Mouse (Mus musculus): ENCODE results near the gene Elp4.

Gene Elp4

DNA sequence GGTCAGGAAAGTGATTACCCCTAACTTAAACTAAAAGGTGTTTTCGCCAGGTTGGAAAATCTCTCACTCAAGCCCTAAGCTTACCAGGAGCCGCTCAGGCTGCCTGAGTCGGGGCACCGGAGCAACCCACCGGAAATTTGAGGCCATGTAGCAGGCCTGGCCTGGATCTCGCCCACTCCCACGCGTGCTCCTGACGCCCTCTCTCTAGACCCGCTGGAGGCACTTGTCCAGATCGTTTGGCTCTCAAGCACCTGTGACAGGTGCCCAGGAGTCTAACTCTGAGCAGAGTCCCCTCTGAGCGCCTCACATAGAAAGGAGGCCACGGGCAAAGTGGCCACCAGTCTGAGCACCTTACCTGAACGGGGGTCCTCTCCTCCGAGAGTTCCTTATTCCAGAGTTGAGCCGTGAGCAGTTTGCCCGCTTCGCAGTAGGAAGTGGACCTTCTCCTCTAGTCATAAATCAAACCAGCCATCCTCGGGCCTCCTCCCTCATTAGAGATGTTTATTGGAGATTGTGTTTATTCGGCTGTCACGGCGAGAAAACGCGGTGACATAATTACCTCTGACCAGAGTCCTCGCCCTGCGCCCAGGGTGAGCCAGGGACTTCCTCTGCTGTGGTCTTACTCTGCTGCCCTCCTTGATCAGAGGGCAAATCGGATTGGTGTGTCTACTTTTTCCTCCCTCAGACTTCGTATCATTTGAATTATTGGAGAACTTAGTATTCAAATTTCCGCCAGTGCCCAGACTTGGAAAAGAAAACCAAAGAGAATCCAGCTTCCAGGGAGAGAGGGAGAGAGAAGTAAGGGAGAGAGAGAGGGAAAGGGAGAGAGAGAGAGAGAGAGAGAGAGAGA lies 234.3 kb downstream of the Elp4 start:
- no peak for DNase-seq (ENCODE audit: low read depth)

DNA sequence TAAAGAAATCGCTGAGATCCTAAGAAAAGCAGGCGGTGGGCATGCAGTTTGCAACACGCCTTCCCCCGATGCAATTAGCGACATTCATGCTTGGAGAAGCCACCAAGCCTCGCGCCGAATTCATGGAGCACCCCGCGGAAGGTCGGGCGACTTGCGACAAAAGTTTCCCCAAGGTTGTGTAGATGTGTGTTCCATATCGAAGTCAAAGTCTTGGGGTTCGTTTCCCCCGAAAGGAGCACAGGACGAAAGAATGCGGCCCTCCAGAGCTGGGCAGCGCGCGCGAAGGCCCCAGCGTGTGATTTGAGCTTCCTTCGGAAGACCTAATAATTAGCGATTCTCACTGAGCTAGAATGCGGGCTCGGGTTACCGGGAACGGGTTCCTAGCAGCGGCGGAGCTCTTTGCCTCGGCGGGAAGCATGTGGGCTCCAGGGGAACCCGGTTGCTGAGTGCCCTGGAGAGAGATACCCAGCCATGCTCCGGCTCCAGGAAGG lies 234.9 kb downstream of the Elp4 start:
- DNase-seq (ENCODE audit: low read depth) = no peak

DNA sequence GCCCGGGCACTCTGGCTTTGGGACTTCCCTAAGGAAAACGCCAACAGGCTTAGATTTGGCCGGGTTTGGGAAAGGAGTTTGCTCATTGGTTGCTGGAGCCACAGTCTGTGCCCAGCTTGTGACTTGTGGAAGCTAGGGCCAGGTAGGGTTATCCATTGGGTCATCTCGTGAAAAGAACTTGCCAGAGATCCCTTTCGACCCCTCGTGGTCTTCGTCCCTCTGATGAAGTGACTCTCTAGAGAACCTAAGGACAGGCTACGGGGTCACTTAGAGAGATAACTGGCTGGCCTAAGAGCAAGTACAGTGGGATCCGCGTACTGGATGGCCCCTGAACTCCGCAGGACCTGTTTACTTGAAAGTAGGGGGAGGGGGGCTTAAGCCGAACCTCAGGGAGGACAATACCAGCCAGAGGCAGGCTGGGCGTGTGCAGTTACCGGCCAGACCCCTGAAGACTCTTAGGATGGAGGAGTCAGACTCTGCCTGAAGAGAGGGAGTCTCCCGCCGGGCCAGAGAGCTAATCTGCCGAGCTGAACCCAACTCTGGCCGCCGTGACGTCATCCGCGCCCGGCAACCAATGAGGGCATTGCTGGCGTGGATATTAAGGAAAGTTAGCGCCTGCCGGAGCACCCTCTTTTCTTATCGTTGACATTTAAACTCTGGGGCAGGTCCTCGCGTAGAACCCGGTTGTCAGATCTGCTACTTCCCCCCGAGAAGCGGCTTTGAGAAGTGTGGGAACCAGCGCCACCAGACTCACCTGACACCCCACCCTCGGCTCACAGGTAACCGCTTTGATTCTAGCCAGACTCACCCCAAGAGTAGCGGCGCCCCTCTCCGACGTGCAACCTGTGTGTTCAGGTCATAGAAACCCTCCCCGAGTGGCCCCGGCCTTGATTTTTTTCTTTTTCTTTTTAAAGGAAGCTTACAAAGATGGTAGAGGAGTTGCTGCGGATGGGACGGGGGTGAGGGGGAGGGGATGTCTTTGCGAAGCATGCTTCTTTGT lies 235.8 kb downstream of the Elp4 start, which contains the start of gene Pax6:
Gene Pax6 (plus strand): TSS at position 630 of the 1,000 bp plus-strand sequence.
- DNase-seq (ENCODE audit: low read depth) = no peak

DNA sequence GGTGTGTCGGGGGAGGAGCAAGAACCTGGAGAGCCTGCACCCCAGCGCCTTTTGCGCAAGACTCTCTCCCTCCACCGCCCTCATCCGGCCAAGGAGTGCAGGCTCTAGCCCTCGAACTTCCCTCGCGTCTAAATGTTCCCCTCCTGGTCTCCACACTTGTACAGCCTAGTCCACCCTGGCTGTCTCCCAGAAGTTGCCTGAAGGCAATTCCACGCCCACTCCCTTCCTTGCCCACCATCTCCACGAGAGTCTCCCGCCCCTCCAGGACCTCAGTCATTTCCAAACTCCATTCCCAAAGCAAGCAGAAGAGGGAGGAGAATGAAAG lies 236.8 kb downstream of the Elp4 start:
- DNase-seq (ENCODE audit: low read depth) = no peak

DNA sequence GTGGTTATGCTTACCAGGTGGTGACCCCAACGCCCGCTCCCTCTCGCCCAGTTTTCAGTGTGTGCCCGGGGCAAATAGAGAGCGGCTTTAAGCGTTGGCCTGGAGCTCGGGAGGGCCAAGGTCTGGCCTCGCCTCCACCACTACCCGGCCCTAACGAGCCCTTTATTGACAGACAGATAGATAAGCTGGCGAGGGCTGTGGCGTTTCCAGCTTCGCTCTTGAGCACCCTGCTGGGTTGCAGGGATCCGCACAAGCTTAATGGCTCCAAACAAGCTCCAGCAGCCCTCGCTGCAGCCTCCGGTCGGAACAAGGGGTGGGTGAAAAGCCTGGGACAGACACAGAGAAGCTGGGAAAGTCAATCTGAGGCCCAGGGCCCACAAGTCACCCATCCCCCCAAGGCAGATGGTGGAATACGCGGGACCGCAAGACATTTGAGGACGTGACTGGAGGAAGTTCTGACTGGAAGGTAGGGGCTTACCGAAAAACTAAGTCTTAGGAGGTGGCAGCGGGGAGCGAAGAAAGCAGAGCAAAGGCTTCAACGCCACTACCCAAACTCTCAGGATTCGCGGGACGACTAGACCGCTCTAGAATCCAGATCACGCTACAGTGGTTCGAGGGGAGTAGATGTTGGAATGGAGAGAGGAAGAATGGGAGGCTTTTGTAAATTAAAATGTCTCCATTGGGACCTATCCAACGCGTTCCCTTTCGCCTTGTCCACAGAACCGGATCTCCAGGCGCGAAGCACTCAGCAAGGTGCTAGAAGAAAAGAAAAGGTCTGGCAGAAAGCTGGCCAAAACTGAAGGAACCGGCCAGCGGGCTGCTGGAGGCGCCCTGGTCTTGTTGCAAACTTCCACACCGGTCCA lies 237.4 kb downstream of the Elp4 start:
- no peak for DNase-seq (ENCODE audit: low read depth)

DNA sequence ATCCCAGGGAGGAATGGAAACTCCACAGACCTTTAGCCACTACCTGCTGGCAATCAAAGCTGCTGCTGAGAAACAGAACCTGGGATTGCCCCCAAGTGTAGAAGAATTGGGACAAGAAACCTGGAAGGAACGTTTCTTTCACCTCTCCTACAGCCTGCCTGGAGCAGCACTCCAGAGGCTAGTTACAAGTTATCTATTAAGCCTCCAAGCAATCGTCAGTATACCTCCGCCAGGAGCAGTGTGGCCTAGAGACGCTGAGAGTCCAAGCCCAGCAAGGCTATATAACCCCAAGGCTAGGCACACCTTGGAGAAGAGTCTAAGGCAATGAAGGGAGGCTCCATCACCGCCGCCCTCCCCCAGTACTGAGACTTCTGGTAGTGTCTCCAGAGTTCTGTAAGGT lies 238.0 kb downstream of the Elp4 start:
- DNase-seq (ENCODE audit: low read depth) = no peak

DNA sequence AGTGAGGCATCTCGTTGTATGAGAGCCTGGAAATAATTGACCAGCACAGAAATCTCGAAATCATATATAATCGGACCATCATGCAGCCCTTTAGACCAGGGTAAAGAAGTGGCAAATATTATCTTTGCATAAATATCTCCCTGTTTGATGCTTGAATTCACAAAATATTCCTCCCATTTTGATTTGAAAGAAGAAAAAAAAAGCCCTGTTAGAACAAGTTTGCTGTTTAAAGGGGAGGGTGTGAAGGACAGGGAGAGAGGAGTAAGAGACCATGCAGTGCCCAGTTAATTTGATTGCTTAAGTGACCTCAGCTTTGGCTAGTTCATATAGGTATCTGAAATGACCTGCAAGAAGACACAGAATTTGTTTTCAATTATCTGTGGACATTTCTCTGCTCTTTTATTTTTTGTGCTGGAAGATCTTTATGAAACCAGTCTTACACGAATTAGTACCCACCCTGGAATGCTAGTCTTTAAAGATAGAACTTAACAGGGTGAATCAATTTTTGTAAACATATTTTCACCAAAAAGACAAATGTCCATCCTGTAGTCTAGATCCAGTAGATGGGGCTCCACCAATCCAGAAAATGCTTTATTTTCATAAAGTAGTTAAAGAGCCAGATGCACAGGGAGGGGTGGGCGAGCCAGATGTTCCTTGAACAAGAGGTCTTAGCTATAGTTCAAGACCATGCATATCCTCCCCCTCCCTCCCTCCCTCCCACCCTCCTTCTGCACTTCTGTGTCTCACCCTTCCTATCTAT lies 238.7 kb downstream of the Elp4 start:
- DNase-seq (ENCODE audit: low read depth) = no peak

DNA sequence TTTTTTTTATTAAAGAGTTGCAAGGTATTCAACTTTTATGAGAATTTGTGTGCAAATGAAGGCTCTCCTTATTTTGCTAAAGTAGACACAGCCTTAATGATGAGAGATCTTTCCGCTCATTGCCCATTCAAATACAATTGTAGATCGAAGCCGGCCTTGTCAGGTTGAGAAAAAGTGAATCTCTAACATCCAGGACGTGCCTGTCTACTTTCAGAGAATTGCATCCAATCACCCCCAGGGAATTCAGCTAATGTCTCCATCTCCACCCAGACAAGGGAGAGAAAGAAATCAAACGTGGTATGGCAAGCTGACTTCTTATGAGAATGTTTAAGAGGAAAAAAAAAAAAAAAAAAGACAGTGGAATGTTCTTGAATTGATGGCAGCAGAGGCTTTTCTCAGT lies 239.4 kb downstream of the Elp4 start:
- DNase-seq (ENCODE audit: low read depth) = no peak

DNA sequence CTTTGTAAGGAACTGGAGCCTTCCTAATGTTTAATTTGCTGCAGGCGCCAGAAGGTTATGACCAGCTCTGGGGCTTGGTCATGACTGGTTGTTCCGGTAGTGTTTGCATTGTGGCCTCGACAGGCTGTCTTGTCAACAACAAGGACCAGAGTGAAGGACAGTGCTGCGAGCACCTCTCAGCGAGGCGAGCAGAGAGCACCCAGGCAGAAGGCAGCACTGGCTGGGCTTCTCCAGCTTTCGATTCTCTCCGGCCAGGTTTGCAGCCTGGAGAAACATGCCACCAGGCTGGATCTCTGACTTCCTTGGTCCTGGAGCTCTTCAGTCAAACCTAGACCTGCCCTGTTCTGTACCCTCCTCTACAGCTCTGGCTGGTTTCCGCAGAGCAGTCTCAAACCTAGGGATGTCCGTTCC lies 241.3 kb downstream of the Elp4 start:
- no peak for DNase-seq (ENCODE audit: low read depth)

DNA sequence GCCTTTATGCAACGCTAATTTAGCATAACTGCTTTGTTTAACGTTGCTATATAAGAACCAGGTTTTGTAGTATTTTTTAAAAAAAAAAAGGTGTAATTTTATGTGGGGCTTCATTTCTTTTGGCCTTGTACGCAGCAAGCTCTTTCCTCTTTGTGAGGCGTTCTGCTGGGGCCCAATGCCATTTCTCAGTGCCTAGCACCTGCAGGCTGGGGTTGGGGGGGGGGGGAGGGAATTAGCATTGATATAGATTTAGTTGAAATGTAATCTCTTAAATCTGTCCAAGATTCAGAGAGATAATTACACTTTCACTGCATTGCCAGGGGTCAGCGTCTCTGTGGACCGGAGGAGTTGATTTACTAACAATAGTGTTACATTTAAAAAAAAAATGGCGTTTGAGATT lies 241.8 kb downstream of the Elp4 start:
- DNase-seq (ENCODE audit: low read depth) = no peak

DNA sequence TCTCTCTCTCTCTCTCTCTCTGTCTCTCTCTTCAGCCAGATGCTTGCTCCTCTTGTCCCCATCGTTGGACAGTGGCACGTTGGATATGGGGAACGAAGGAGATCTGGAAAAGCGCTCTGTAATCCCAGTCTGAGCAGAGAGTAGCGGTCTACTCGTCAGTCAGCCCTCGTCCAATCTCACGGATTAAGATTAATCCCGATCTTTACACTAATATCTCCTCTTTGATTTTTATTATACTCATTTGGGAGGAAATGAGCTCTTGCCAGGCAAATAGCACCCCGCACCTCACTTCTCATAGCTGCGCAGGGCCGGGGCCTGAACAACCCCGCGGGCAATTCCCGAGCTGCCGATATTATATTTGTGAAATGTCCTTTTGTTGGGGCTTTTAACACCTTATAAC lies 242.2 kb downstream of the Elp4 start:
- DNase-seq (ENCODE audit: low read depth) = no peak

DNA sequence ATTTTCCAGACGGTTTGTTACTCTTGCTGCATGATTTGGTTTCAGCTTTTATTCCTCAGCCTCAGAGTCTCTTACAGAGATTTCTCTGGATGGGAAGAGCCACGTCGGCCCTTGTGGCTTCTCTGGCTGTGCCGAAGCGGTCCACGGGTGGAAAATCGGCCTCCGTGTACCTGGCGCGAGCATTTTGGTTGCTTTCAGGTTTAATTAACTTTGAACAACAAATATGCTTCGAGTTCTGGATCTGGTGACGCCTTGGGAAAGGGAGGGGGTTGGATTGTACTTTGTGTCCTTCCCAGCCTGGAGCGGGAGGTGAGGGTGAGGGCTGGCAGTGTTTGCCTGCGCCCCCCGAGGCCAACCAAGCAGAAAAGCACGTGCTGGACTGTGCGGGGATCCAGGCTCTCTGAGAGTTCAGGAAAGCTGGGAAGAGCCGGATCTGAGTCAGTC lies 242.7 kb downstream of the Elp4 start:
- no peak for DNase-seq (ENCODE audit: low read depth)

DNA sequence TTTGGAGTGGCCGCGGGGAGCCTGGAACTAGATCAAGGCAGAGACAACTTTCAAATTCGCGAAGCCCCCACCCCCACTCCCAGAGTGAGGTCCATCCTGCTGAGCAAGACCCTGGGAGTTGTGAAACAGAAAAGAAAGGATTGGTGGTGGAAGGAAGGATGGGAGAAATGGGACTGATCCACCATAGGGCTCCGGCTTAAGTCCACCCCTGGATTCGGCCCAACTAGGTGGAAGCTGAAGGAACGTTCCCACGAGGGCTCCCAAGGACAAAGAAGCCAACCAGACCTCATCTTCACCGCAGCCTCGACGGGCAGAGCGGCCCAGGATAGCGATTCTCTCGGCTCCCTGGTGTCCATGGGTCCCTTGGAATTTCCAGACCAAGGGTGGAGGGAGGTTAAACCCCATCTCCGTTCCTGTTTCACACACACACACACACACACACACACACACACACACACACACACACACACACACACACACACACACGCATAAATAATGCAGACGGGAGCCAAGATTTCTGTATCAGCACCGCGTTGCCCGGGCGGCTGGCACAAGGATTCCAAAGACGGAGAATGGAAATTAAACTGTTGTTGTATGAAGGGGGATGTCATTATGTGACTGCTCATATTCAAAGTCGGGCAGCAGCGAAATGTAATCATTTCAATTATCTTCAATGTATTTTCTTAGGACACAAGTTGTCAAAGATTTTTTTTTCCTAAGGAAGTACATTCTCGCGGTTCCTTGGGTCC lies 243.3 kb downstream of the Elp4 start:
- no peak for DNase-seq (ENCODE audit: low read depth)

DNA sequence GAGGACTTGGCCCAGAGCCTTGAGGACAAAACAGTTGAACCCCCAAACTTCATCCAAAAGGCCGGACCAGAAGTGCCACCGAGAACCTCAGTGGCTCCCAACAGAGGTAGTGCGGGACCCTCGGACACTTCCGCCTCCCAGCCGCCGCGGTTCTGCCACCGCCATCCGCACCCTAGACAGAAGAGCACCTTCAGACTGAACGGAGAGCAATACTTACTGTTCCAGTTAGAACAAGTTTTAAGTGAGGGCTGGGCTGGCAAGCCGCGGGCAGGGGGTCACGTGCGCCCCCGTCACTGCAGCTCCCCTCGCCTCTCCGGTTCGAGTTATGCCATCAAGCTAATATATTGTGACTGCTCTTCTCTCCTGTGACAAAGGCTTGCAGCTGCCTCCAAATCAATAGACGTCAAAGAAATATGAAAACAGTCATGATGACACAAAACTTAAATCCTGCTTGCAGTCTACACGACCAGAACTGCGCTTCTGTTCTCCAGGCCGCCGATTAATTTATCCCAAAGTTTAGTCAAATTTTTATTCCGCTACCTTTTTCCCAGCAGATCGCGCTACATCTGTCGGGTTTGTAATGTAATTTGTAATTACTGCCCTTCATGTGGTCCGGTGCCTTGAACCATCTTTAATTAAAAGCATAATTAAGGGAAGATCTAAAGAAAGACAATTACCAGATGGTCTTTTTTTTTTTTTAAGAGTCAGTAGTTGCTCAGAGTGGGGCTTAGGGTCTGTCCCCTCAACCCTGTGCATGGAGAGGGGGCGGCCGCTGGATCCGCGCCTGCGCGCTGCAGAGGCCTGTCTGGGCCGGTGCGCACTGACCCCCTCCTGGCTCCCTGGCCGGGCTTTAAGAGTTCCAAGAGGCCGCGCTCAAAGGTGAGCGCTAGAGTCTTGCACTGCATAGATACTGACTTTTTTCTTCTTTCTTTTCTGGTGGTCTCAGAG lies 244.2 kb downstream of the Elp4 start:
- DNase-seq (ENCODE audit: low read depth) = no peak

DNA sequence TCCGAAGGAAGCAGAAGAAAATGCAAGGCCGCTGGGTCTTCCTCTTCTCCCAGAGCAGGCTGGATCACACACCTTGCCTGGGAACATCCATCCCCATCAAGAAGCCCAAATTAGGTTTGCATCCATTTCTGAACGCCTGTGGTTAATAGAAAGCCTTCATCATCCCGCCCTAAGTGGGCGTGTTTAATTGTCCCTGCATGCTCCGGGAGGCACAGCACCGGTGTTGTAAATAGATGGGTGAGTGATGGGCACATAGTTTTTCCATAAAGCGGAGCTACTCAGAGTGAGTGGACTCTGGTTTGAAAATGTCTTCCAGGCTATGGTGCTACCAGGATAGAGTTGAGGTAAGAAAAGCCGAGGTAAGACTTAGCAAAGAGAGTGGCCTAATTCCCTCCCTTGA lies 245.0 kb downstream of the Elp4 start:
- no peak for DNase-seq (ENCODE audit: low read depth)

DNA sequence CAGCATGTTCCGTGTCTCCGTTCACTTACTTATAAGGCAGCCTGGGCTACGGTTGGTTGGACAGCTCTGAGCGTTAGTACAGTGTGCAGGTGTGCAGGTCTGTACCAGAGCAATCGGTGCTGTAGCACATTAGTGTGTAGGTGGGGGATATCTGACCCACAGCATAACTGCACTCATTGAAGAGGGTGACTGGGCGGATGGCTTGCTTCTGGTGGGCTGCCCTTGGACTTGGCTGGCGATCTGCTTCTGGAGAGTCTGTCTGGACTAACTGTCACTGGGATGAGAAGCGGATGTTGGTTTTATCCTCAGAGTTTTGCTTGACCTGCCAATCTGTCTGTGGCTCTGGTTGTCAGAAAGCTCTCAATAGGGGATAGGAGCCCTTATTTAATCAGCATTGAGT lies 247.9 kb downstream of the Elp4 start:
- DNase-seq (ENCODE audit: low read depth) = no peak
